Mouse (Mus musculus): ENCODE data around the gene S100a2. TPM values are rescaled to one million over a fixed set of nuclear protein-coding genes. Genes with fewer than 3 reads are reported as not detected.
A peak's percentile ranks its signal among the peaks of the same experiment; 100 is the strongest.

The S100a2 gene
- polyA plus RNA-seq, 1 experiment from 2014 or later = not detected

DNA sequence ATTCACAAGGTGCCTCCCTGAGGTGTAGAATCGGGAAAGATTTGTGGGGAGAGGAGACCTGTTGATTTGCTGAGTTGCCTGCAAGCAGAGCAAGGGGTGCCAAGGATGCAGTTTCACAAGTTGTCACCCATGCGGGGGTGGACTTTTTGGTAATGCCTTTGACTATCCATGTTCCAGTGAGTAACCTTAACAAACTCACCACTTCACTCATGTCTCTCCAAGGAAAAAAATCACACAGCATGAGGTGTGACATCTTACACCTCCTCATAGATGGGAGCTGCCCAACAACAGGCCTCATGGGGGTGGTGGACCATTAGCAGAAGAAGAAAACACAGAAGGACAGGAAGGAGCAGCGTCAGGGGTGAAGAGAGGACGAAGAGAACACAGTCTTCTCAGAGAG lies 7.5 kb upstream of the S100a2 start:
- Histone ChIP-seq H3K4me3 (no peak overlapping the region), H3K36me3 (replicated peaks) (no peaks in the 10 kb centered on the region), H3K4me1 (peaks cover 4% of the 10 kb centered on the region), H3K27ac (no peak overlapping the region), H3K9me3 (no peaks in the 10 kb centered on the region), H3K27me3 (ENCODE audit: poor library complexity, severe bottlenecking) (no peaks in the 10 kb centered on the region)
- no peak for DNase-seq (ENCODE audit: extremely low spot score, low spot score)
- 89% methylated on average over 4 of the region's 4 CpGs for WGBS

DNA sequence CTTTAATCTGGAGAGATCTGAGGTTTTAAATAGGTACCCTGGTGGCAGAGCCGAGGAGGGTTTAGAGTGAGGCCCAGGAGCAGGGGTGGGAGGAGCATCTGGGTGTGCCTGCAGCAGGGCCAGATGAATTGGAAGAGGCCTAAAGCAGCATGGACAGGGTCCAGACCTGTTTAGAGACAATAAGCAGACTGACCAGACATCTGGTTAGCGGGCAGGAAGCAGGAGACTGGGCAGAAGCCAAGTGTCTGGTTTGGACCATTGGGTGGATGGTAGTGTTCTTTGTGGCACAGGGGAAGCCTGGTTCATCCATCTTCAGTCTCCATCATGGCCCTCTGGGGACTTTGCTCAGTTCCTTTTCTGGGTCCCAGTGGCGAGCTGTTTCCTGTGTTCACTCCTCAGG lies 6.2 kb upstream of the S100a2 start:
- Histone ChIP-seq H3K36me3 (replicated peaks) (no peaks in the 10 kb centered on the region), H3K27me3 (ENCODE audit: poor library complexity, severe bottlenecking) (no peaks in the 10 kb centered on the region), H3K9me3 (no peaks in the 10 kb centered on the region), H3K4me1 (peaks cover 4% of the 10 kb centered on the region), H3K27ac (no peak overlapping the region), H3K4me3 (no peak overlapping the region)
- DNase-seq (ENCODE audit: extremely low spot score, low spot score) = no peak
- 60% methylated on average over 3 of the region's 3 CpGs for WGBS

DNA sequence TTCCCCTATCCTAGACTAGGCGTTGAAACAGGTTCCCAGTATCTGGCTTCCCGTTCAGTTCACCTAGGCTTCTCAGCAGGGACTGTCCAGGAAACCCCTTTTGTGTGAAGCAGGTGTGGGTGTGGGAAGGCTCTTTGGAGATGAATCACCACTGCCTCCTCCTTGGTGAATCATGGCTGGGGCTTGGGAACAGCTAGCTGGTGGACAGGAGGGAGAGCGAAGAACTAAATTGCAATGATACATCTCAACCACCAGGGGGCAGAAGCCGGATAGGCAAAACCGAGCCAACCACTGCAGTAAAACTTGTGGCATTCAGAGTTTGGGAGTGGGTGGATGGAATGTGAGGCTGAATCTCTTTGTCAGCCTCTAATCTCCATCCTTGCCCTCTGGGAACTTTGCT lies 4.5 kb upstream of the S100a2 start:
- Histone ChIP-seq H3K4me1 (peaks cover 11% of the 10 kb centered on the region), H3K9me3 (no peaks in the 10 kb centered on the region), H3K27ac (no peak overlapping the region), H3K36me3 (replicated peaks) (no peaks in the 10 kb centered on the region), H3K4me3 (no peak overlapping the region), H3K27me3 (ENCODE audit: poor library complexity, severe bottlenecking) (no peaks in the 10 kb centered on the region)
- peak; percentile 66 for DNase-seq (ENCODE audit: extremely low spot score, low spot score)
- 33% methylated on average over 5 of the region's 5 CpGs for WGBS

DNA sequence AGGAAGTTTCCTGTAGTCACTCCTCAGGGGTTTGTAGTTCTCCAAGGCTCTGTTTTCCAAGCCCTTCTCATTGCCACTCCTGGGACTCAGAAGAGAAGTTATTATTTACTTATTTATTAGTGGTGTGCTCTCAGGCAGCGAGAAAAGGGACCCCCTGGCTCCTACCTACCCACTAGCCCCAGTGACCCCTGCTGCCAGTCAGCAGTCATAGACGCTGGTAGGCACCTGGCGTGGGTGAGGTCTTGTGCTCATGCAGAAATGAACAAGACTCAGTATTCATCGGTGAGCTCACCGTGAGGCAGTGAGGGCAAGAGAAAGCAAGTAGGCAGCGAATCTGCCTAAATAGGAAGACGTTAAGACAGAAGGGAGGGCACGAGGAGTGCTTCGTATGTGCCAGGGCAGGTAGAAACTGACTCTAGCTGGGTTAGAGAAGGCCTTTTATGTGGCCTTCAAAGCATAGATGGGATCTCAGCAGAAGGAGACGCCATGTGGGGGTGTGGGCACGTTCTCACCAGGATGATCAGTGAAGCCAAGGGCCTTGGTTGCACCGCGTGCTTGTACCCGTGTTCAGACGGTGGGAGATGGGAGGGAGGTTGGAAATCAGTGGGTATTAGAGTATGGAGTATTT lies 3.9 kb upstream of the S100a2 start:
- H3K27ac ChIP-seq = no peak overlapping the region
- H3K9me3 ChIP-seq = no peaks in the 10 kb centered on the region
- H3K27me3 ChIP-seq (ENCODE audit: poor library complexity, severe bottlenecking) = no peaks in the 10 kb centered on the region
- H3K4me1 ChIP-seq = peaks cover 13% of the 10 kb centered on the region
- no peak overlapping the region for H3K4me3 ChIP-seq
- no peaks in the 10 kb centered on the region for H3K36me3 ChIP-seq (replicated peaks)
- no peak for DNase-seq (ENCODE audit: extremely low spot score, low spot score)
- 86% methylated on average over 15 of the region's 15 CpGs for WGBS

DNA sequence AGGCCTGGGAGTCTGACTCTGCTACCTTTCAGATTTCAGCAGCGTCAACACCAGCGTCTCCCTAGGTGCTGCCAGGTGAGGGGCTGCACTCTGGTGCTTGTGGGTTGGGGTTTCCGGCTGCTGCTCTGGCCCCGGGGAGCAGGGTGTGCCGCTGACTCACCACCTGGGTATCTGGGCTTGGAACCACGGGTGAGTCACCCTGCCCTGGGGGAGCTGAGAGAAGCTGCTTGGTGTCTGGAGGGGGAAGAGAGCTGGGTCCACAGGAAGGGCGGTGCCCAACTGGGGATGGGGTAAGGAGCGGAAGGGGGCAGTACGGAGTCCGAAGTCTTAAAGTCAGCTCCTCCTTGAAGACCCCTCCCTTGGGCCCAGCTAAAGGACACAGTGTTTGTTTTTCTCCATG lies 3.1 kb upstream of the S100a2 start:
- Histone ChIP-seq H3K4me1 (peaks cover 13% of the 10 kb centered on the region), H3K36me3 (replicated peaks) (no peaks in the 10 kb centered on the region), H3K27ac (0 out of 2 replicates have a peak overlapping the region, but pooled peaks have one; percentile 15), H3K4me3 (no peak overlapping the region), H3K27me3 (ENCODE audit: poor library complexity, severe bottlenecking) (no peaks in the 10 kb centered on the region), H3K9me3 (no peaks in the 10 kb centered on the region)
- no peak for DNase-seq (ENCODE audit: extremely low spot score, low spot score)
- WGBS = 71% methylated on average over 10 of the region's 10 CpGs

DNA sequence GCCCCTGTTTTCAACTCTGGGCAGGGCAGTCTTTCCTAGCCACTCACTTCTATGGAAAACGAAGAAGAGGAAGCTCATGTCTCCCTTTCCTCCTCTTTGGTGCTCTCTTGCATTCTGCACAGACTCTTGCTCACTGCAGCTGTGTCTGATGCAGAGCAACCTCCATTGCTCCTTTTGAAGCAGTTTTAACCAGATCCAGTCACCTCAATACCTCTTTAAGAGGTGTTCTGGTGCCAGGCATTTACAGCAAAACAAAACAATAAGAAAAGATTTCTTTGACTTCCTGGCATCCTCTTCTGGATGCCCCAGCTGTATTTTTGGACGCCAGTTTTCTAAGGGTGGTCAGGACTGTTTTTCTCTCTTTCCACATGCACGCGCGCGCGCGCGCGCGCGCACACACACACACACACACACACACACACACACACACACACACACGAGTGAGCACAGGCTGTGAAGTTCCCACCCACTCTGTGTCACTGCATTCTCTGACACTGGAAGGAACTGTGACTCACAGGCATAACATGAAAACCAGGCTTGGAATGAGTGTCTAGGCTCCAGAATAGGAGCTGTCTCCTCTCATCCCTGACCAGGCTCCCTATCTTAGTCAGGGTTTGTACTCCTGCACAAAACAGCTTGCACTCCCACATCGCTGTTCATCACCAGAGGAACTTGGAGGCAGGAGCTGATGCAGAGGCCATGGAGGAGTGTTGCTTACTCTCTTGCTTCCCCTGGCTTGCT lies 2.5 kb upstream of the S100a2 start:
- H3K4me1 ChIP-seq = peaks cover 13% of the 10 kb centered on the region
- no peak overlapping the region for H3K27ac ChIP-seq
- H3K9me3 ChIP-seq = no peaks in the 10 kb centered on the region
- no peak overlapping the region for H3K4me3 ChIP-seq
- 92% methylated on average over 14 of the region's 14 CpGs for WGBS
- H3K27me3 ChIP-seq (ENCODE audit: poor library complexity, severe bottlenecking) = no peaks in the 10 kb centered on the region
- H3K36me3 ChIP-seq (replicated peaks) = no peaks in the 10 kb centered on the region
- DNase-seq (ENCODE audit: extremely low spot score, low spot score) = no peak

DNA sequence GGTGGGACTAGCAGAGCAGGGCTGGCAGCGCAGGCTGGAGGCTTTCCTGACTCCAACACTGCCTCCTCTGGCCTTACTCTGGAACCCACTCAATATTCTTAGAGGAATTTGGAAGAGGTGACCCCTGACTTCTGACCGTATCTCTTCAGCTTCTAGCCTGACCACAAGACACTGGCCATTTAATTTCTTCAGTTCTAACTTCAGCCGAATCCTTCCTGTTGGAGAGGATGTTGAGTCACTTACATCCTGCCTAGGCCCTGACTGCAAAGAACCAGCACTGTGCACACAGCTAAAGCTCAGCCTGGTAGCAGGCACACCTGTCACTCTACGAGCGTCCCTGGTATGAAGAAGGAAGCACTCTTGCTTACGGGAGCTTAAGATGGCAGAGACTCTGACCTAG lies 657 bp upstream of the S100a2 start:
- Histone ChIP-seq H3K9me3 (no peaks in the 10 kb centered on the region), H3K4me3 (no peak overlapping the region), H3K27ac (no peak overlapping the region), H3K4me1 (peaks cover 8% of the 10 kb centered on the region), H3K27me3 (ENCODE audit: poor library complexity, severe bottlenecking) (no peaks in the 10 kb centered on the region), H3K36me3 (replicated peaks) (no peaks in the 10 kb centered on the region)
- DNase-seq (ENCODE audit: extremely low spot score, low spot score) = no peak
- 87% methylated on average over 6 of the region's 6 CpGs for WGBS

DNA sequence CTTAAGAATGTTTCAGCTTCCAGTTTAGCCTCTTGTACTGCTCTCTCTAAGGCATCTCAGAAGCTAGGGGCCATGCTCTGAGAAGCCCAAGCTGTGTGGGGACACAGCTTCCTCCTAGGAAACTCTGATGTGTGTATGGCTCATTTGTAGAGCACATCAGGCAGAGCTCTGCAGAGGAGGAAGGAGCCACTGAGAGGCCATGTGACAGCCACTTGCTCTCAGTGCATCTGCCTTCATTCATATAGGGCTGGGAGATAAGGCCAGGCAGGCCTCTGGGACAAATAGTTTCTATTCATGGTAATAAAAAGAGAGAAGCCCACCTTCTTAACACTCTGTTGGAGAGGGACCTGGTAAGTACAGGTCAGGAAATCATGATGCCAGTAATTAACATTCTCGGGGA lies 4.4 kb downstream of the S100a2 start:
- Histone ChIP-seq H3K4me3 (no peak overlapping the region), H3K36me3 (replicated peaks) (no peaks in the 10 kb centered on the region), H3K27ac (no peak overlapping the region), H3K4me1 (peaks cover 16% of the 10 kb centered on the region), H3K27me3 (ENCODE audit: poor library complexity, severe bottlenecking) (no peaks in the 10 kb centered on the region), H3K9me3 (no peaks in the 10 kb centered on the region)
- DNase-seq (ENCODE audit: extremely low spot score, low spot score) = no peak
- WGBS = 74% methylated on average over 1 of the region's 1 CpGs

DNA sequence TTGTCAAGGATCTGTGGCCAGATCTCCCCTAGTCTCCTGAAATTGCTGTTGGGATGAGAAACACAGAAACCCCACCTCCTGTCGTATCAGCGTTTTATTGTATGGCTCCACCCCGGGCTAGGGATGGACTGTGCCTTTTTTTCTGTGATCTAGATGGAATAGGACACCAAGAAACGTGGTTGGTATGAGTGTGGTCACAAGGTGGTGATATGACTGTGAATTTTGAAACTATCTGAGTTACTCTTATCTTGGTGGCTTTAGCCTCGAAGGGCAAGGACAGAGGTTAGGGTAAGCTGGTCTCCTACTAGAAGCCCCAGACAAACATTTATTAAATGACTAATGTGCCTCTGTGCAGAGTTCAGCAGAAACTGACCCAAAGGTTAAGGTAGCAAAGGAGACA lies 5.5 kb downstream of the S100a2 start:
- Histone ChIP-seq H3K27ac (no peak overlapping the region), H3K36me3 (replicated peaks) (no peaks in the 10 kb centered on the region), H3K4me3 (no peak overlapping the region), H3K9me3 (no peaks in the 10 kb centered on the region), H3K4me1 (peaks cover 10% of the 10 kb centered on the region), H3K27me3 (ENCODE audit: poor library complexity, severe bottlenecking) (no peaks in the 10 kb centered on the region)
- 80% methylated on average over 5 of the region's 5 CpGs for WGBS
- DNase-seq (ENCODE audit: extremely low spot score, low spot score) = no peak

DNA sequence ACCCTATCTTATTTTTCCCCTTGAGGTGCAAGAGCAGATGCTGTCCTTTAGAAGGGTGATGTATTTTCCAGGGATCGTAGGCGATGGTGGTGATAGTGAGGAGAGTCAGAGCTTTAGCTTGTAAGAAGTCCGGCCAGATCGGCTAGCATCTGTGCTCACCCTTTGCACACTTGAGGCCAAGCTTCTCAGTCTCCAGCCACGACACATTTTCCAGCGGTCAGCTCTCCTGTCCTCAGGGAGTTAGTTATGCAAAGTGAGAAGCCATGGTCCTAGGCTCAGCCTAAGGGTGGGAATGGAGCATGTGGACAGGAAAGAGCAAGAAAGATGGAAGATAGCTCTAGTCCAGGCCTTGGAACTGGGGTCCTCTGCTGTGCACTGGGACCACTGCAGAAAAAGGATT lies 6.8 kb downstream of the S100a2 start:
- H3K4me1 ChIP-seq = 0 out of 2 replicates have a peak, but pooled peaks cover 8% of the 10 kb centered on the region
- no peak overlapping the region for H3K27ac ChIP-seq
- H3K4me3 ChIP-seq = no peak overlapping the region
- H3K9me3 ChIP-seq = no peaks in the 10 kb centered on the region
- no peaks in the 10 kb centered on the region for H3K27me3 ChIP-seq (ENCODE audit: poor library complexity, severe bottlenecking)
- DNase-seq (ENCODE audit: extremely low spot score, low spot score) = no peak
- no peaks in the 10 kb centered on the region for H3K36me3 ChIP-seq (replicated peaks)
- 89% methylated on average over 6 of the region's 6 CpGs for WGBS

DNA sequence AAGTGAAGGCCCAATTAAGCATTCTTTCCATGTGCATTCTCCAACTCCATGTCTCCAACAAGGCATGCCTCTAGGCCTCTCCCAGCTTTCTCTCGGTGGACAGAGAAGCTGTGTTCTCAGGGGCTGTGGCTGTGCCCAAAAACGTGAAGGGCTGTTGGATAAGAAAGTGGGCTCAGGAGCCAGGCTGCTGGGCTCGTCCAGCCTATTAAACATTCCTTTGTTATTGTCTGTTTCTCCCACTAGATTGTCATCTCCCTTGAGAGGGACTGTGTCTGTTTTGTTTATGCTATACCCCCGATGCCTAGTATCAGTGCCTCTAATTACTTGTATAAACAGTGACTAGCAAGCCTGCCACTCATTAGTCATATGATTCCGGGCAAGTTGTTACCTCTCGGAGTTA lies 7.7 kb downstream of the S100a2 start:
- Histone ChIP-seq H3K9me3 (no peaks in the 10 kb centered on the region), H3K4me1 (0 out of 2 replicates have a peak, but pooled peaks cover 8% of the 10 kb centered on the region), H3K27ac (no peak overlapping the region), H3K36me3 (replicated peaks) (no peaks in the 10 kb centered on the region), H3K27me3 (ENCODE audit: poor library complexity, severe bottlenecking) (no peaks in the 10 kb centered on the region), H3K4me3 (no peak overlapping the region)
- no peak for DNase-seq (ENCODE audit: extremely low spot score, low spot score)
- WGBS = 59% methylated on average over 6 of the region's 6 CpGs

DNA sequence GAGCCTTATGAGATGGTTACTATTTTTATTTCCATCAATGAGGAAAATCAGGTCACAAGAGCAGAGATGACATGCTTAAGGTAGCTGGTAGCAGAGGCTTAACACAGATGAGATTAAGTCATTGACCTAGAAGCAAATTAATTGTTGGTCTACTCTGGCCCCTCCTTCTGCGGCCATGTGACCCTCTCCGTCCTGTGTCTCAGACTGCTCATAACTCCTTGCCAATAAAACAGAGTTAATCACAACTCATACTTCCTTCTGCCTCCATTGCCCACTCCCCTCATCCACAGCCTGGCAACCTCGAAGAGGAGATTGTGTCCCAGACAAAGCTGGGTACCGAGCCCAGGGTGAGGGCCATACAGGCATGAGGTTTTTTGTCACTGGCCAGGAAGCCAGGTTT lies 8.2 kb downstream of the S100a2 start:
- no peak for DNase-seq (ENCODE audit: extremely low spot score, low spot score)
- 83% methylated on average over 4 of the region's 4 CpGs for WGBS
- Histone ChIP-seq H3K4me1 (0 out of 2 replicates have a peak, but pooled peaks cover 8% of the 10 kb centered on the region), H3K4me3 (no peak overlapping the region), H3K27ac (no peak overlapping the region), H3K27me3 (ENCODE audit: poor library complexity, severe bottlenecking) (no peaks in the 10 kb centered on the region), H3K36me3 (replicated peaks) (no peaks in the 10 kb centered on the region), H3K9me3 (no peaks in the 10 kb centered on the region)

DNA sequence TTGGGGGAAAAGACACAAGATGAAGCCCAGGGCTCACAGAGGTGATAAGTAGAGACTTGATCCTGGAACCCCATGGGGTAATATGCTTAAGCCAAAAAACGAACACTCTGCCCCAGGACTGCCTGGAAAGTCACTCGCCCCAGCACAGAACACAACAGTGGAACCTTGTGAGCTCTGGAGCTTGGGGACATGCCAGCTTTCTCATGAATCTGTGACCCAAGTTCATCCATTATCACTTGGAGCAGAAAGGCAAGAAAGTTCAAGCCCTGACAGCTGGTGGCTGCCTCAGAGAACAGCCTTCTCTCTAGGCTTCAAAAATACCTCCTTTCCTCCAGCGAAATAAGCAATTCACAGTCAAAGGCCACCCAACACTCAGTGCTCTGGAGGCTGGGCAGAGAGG lies 9.4 kb downstream of the S100a2 start:
- Histone ChIP-seq H3K36me3 (replicated peaks) (no peaks in the 10 kb centered on the region), H3K9me3 (no peaks in the 10 kb centered on the region), H3K27ac (no peak overlapping the region), H3K4me1 (peaks cover 16% of the 10 kb centered on the region), H3K27me3 (ENCODE audit: poor library complexity, severe bottlenecking) (no peaks in the 10 kb centered on the region), H3K4me3 (no peak overlapping the region)
- 76% methylated on average over 3 of the region's 3 CpGs for WGBS
- DNase-seq (ENCODE audit: extremely low spot score, low spot score) = no peak
